Mouse (Mus musculus) spleen, postnatal 36 days (tissue): ENCODE results near the gene Pcyox1.
"Not testable (repeated sequence)": the region's sequence is repeated elsewhere in the genome, so short reads cannot be mapped to it uniquely, and the experiment has no call there.

ENCODE experiments used
- DNase-seq, 2 experiments: peaks; one replicate each; pipeline ENCODE4 v3.0.0; 2022; ENCODE audit warnings: low spot score in 2 of 2, mixed read lengths in 1 of 2

Pcyox1 gene

GRCm38 (mm10) chr6:86366125-86366852 lies 30.7 kb downstream of the Pcyox1 start:
- peak in 1 of 2 experiments; percentile 8 for DNase-seq

GRCm38 (mm10) chr6:86365371-86366124 lies 31.4 kb downstream of the Pcyox1 start, which contains the start of gene Fam136a:
Gene Fam136a, plus strand, starts transcription at chr6:86365646.
- peak; percentile 93 to 95 for DNase-seq

- DNase-seq = peak; percentile 63 to 78
Observed at GRCm38 (mm10) chr6:86364442-86365141, 32.4 kb downstream of the Pcyox1 start.

GRCm38 (mm10) chr6:86361373-86361772 lies 35.6 kb downstream of the Pcyox1 start:
- no peak for DNase-seq

GRCm38 (mm10) chr6:86360691-86361090 lies 36.3 kb downstream of the Pcyox1 start:
- DNase-seq = no peak

- DNase-seq = no peak
Observed at GRCm38 (mm10) chr6:86356956-86357355, 40.0 kb downstream of the Pcyox1 start.

GRCm38 (mm10) chr6:86354948-86355347 lies 42.0 kb downstream of the Pcyox1 start:
- no peak for DNase-seq

GRCm38 (mm10) chr6:86349257-86349656 lies 47.7 kb downstream of the Pcyox1 start:
- no peak for DNase-seq

- no peak for DNase-seq
Observed at GRCm38 (mm10) chr6:86346063-86346462, 50.9 kb downstream of the Pcyox1 start.

GRCm38 (mm10) chr6:86343656-86344055 lies 53.3 kb downstream of the Pcyox1 start:
- DNase-seq = no peak

GRCm38 (mm10) chr6:86336340-86336739 lies 60.6 kb downstream of the Pcyox1 start:
- DNase-seq = not testable (repeated sequence)
